Mouse (Mus musculus): ENCODE results near the gene Eef2.

The Eef2 gene

DNA sequence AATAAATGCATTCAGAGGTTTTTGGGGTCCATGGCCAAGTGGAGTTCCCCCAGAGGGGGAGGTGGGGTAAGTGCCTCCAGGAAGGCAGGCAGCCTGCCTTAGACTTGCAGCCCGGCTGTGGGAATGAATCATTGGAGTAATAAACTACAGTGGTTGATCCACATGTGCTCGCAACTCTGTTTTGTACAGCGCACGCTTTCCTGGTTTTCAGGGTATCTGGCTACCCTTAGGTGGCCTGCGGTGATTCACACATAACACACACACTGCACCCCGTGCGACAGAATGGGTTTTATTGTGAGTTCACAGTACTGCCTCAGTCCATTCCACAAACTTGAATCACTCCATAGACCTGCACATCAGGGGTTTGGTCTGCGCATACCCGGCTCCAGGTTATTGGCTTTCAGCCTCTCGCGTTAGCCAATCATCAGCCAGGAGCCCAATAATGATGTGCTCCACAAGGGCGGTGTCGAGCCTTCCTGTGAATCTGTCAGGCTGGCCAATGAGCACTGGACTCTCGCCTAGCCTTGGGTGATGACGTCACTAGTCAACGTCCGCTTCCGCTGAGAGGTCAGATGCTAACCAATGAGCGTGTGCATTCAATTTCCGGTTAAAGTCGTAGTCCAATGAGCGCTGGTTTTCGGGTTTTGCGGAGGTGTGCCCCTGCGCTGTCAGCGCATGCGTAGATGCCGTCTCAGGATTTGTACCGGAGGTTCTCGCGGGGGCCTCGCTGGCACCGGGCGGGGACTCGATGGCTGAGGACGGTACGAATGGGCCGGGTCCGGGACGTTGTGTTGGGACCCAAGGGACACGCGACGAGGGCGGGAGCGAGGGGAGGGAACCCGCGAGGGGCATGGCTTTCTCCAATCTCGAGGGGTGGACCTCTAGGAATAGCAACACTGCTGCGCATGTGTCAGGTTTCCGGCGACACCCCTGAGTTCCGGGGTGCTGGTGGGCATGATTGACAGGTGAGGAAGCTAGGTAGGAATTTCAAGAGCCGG lies 6.2 kb downstream of the Eef2 start, which contains the start of gene Dapk3:
Dapk3 (plus strand) TSS at position 670 of the 998 bp plus-strand sequence.
- no peaks in the 10 kb centered on the region for H3K27me3 ChIP-seq (ENCODE audit: control insufficient read depth, insufficient read depth, low read length, poor library complexity, severe bottlenecking)
- DNase-seq (ENCODE audit: low read depth, low spot score) = peak; percentile 99

DNA sequence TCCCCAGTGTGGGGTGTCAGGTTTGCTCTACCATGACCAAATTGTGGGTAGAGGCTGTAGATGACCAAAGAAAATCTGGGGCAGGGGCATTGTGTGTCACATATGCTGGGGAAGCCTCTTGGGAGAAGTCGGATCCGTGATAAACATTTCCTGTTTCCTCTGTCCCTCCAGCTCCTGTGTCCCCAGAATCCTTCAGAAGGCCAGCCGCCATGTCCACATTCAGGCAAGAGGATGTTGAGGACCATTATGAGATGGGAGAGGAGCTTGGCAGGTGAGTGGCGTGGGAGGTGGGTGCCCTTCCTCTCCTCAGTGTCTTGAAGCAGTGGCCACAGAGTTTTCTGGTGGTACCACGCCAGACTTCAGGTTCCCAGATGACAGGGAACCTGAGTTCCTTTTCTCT lies 7.4 kb downstream of the Eef2 start, which contains the start of gene 4930442H23Rik:
4930442H23Rik (minus strand) TSS at position 45 of the 400 bp plus-strand sequence.
- H3K36me3 ChIP-seq (ENCODE audit: control insufficient read depth, insufficient read depth, low read length, poor library complexity, severe bottlenecking) = peaks cover 27% of the 10 kb centered on the region
- DNase-seq (ENCODE audit: low read depth, low spot score) = peak; percentile 4
- H3K27me3 ChIP-seq (ENCODE audit: control insufficient read depth, insufficient read depth, low read length, poor library complexity, severe bottlenecking) = no peaks in the 10 kb centered on the region

More for the DNA sequence above, 6.2 kb downstream of the Eef2 start, which contains the start of gene Dapk3:
- H3K36me3 ChIP-seq (ENCODE audit: control insufficient read depth, insufficient read depth, low read length, poor library complexity, severe bottlenecking) = peaks cover 36% of the 10 kb centered on the region

DNA sequence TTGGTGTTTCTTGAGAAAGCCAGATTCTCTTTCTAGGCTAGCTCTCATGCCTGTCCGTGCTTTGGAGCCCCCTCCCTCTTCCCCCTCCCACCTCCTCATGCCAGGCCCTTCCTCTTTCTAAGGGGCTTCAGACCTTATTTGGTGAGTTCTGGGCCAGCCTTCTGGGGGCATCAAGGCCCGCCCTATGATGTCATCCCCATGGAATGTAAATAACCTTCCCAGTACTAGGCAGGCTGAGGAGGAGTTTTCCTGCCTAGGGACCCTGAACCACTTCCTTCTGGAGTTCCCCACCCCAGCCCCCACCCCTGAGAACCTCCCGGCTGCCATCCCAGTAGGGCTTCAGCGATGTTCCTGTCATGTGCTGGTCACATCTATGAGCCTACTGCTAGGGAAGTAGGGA lies 8.3 kb downstream of the Eef2 start:
- DNase-seq (ENCODE audit: low read depth, low spot score) = peak; percentile 7
- Histone ChIP-seq H3K36me3 (ENCODE audit: control insufficient read depth, insufficient read depth, low read length, poor library complexity, severe bottlenecking) (peaks cover 18% of the 10 kb centered on the region), H3K27me3 (ENCODE audit: control insufficient read depth, insufficient read depth, low read length, poor library complexity, severe bottlenecking) (no peaks in the 10 kb centered on the region)

DNA sequence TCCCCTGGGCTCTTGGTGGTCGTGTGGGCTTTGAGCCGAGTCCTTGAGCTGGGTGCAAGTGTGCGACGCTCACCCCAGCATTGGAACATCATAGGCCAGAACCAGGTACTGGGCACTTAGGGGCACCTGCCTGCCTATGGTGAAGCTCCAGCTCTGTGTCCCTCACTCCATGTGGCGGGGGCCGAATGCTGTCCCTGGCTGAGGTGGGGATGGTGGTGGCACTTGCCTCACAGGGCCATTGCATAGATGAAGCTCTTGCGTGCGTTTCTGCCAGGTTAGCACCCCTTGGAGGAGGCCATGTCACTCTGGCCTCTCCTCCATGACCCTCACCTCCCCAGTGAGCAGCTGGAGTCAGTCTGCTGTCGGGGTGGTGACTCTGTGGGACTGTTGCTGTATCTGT lies 10.7 kb downstream of the Eef2 start:
- Histone ChIP-seq H3K27me3 (ENCODE audit: control insufficient read depth, insufficient read depth, low read length, poor library complexity, severe bottlenecking) (no peaks in the 10 kb centered on the region), H3K36me3 (ENCODE audit: control insufficient read depth, insufficient read depth, low read length, poor library complexity, severe bottlenecking) (peaks cover 4% of the 10 kb centered on the region)
- DNase-seq (ENCODE audit: low read depth, low spot score) = no peak

DNA sequence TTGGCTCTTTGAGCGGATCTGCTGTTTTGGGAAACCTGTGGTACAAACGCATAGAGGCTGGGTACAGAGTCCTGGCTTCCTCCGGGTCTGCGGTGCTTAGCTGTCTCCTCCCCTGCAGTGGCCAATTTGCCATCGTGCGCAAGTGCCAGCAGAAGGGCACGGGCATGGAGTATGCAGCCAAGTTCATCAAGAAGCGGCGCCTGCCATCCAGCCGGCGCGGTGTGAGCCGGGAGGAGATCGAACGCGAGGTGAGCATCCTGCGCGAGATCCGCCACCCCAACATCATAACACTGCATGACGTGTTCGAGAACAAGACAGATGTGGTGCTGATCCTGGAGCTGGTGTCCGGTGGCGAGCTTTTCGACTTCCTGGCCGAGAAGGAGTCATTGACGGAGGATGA lies 13.4 kb downstream of the Eef2 start:
- Histone ChIP-seq H3K27me3 (ENCODE audit: control insufficient read depth, insufficient read depth, low read length, poor library complexity, severe bottlenecking) (no peaks in the 10 kb centered on the region), H3K36me3 (ENCODE audit: control insufficient read depth, insufficient read depth, low read length, poor library complexity, severe bottlenecking) (peaks cover 2% of the 10 kb centered on the region)
- no peak for DNase-seq (ENCODE audit: low read depth, low spot score)

DNA sequence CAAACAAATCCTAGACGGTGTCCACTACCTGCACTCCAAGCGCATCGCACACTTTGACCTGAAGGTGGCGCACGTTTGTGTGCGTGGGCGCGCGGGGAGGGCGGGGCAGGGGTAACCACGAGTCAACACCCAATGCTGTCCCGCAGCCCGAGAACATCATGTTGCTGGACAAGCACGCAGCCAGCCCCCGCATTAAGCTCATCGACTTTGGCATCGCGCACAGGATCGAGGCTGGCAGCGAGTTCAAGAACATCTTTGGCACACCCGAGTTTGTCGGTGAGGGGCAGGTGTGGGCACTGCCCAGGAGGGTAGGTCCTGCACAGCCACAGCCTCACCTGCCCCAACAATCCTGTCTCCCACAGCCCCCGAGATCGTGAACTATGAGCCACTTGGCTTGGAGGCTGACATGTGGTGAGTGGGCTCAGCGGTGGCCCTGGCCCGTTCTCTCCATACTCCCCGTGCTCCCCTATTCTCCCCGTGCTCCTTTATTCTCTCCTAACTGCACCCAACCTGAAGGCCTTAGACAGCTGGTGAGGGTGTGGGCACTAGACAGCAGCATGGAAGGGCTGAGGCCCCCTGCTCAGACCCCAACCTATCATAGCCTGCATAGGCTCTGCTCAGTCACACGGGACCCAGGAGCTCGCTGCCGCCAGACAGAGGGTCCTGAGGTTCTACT lies 13.9 kb downstream of the Eef2 start:
- peak; percentile 49 for DNase-seq (ENCODE audit: low read depth, low spot score)
- peaks cover 2% of the 10 kb centered on the region for H3K36me3 ChIP-seq (ENCODE audit: control insufficient read depth, insufficient read depth, low read length, poor library complexity, severe bottlenecking)
- no peaks in the 10 kb centered on the region for H3K27me3 ChIP-seq (ENCODE audit: control insufficient read depth, insufficient read depth, low read length, poor library complexity, severe bottlenecking)

DNA sequence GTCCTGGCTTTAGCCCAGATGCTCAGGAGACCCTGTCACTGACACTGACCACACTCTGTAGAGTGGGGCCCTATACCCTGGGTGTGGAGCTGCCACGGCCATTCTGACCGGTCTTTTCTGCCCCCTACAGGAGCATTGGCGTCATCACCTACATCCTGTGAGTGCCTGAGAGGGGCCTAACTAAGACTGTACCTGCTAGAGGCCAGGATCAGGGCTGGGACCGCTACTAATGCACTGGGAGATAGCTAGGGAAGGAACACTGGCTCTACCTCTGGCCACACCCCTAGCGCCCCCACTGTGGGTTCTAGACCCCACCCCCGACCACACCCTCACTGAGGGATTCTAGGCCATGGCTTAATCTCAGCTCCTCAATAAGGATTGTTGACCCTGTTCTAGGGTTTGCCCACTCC lies 14.5 kb downstream of the Eef2 start:
- DNase-seq (ENCODE audit: low read depth, low spot score) = peak; percentile 39
- Histone ChIP-seq H3K36me3 (ENCODE audit: control insufficient read depth, insufficient read depth, low read length, poor library complexity, severe bottlenecking) (peaks cover 2% of the 10 kb centered on the region), H3K27me3 (ENCODE audit: control insufficient read depth, insufficient read depth, low read length, poor library complexity, severe bottlenecking) (no peaks in the 10 kb centered on the region)

DNA sequence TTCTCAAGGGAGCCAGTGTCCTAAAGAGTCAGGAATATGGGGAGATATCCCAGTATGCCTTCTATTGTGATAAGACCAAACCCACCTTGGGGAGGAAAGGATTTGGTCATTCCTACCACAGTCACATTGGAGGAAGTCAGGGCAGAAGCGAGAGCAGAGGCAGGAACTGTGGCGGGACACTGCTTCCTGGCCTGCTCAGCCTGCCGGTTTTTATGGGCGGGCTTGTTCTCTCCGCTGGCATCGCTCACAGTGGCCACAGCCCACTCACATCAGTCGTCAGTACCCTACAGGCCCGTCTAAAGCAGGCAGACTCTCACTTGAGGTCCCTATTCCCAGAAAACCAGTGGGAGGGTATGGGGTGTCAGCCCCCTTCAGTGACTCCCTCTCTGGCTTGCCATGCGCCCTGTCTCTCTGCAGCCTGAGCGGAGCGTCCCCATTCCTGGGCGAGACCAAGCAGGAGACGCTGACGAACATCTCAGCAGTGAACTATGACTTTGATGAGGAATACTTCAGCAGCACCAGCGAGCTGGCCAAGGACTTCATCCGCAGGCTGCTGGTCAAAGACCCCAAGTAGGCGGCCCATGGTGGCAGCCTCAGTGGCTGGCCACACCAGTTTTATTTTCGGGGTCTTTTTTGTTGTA lies 15.0 kb downstream of the Eef2 start:
- Histone ChIP-seq H3K27me3 (ENCODE audit: control insufficient read depth, insufficient read depth, low read length, poor library complexity, severe bottlenecking) (no peaks in the 10 kb centered on the region), H3K36me3 (ENCODE audit: control insufficient read depth, insufficient read depth, low read length, poor library complexity, severe bottlenecking) (peaks cover 2% of the 10 kb centered on the region)
- peak; percentile 23 for DNase-seq (ENCODE audit: low read depth, low spot score)

DNA sequence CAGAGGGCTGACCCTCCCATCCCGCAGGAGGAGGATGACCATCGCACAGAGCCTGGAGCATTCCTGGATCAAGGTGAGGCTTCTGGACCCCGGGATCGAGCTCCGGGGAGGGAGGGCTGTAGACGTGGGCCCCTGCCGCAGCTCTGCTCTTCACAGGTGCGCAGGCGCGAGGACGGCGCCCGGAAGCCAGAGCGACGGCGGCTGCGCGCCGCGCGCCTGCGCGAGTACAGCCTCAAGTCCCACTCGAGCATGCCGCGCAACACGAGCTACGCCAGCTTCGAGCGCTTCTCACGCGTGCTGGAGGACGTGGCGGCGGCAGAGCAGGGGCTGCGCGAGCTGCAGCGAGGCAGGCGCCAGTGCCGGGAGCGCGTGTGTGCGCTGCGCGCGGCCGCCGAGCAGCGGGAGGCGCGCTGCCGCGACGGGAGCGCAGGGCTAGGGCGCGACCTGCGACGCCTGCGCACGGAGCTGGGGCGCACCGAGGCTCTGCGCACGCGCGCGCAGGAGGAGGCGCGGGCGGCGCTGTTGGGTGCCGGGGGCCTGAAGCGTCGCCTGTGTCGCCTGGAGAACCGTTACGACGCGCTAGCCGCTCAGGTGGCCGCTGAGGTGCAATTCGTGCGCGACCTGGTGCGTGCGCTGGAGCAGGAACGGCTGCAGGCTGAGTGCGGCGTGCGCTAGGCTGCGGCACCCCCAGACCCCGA lies 16.0 kb downstream of the Eef2 start:
- Histone ChIP-seq H3K36me3 (ENCODE audit: control insufficient read depth, insufficient read depth, low read length, poor library complexity, severe bottlenecking) (peaks cover 2% of the 10 kb centered on the region), H3K27me3 (ENCODE audit: control insufficient read depth, insufficient read depth, low read length, poor library complexity, severe bottlenecking) (no peaks in the 10 kb centered on the region)
- DNase-seq (ENCODE audit: low read depth, low spot score) = peak; percentile 94

DNA sequence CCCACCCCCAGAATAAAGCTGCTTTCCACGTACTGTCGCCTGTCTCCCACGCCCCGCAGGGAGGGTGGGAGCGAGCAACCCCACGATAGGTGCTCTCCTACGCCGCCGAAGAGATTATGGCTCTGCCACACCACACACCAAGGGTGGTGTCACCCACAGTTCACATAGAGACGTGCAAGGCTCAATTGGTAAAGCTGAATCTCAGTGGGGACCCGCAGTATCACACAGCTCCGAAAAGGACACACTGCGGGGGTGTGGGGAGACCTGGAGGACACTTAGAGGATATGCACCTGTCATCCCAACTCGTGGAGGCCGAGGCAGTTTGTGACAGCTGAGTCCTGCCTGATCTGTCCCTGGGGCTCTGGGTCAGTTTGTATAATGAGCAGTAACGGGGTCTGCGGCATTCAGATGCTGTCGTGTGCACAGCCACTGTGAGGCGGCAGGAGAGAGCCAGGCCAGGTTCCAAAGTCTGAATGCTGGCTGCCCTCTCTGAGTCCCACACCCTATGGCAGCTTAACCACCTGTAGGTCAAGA lies 16.6 kb downstream of the Eef2 start:
- Histone ChIP-seq H3K36me3 (ENCODE audit: control insufficient read depth, insufficient read depth, low read length, poor library complexity, severe bottlenecking) (peaks cover 2% of the 10 kb centered on the region), H3K27me3 (ENCODE audit: control insufficient read depth, insufficient read depth, low read length, poor library complexity, severe bottlenecking) (no peaks in the 10 kb centered on the region)
- DNase-seq (ENCODE audit: low read depth, low spot score) = no peak

DNA sequence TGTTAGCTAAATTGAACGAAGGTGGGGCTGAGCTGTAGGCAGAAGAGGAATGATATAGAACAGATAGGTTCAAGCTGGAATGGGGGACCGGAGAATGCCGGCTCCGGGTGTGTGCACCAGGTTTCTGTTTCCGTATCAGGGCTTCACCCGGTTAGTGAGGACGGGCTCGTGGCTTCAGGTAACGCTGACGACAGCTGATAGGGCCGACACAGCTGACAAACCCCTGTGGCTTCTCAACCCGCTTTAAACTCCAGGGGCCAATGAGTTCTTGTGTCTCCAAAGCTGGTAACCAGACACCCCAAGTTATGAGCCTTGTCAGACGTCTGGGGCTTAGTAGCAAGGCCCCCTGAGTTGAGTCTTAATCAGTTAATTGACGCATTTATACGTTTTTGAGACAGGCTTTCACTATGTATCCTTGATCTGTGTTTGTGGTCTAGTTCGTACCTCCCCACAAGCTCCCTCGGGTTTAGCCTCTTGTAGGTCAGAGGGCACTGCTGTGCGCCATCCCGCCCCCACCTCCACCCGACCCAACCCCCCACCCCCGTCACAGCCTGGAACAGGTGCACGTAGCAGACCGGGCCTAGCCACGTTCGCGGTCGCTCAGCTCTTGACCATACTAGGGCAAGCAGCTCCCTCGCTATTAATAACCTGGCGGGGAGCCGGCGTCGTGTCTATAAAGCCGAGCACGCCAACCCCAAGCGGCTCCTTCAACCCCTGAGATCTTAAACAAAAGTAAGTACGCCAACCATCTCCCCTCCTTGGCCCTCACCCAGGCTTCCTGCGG lies 17.8 kb downstream of the Eef2 start:
- no peaks in the 10 kb centered on the region; the same call in none of the 2 replicates for H3K36me3 ChIP-seq (ENCODE audit: control insufficient read depth, insufficient read depth, low read length, poor library complexity, severe bottlenecking)
- DNase-seq (ENCODE audit: low read depth, low spot score) = peak; percentile 78
- no peaks in the 10 kb centered on the region for H3K27me3 ChIP-seq (ENCODE audit: control insufficient read depth, insufficient read depth, low read length, poor library complexity, severe bottlenecking)

DNA sequence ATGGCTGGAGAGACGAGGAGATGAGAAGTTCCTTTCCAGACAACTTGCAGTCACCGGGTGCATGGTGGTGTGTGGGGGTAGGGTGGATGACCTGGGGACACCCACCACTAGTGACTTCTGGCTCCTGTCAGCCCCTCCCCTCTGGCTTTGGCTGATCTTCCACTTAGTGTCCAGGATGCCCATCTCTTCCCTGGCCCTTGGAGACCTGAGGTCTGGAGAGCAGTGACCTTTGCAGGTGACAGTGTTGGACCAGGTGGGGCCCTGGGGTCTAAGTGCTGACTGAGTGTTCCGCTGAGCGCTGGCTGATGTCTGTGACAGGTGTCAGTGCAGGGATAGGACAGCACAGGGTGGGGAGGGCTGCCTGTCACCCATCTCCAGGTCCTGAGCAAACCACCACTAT lies 18.9 kb downstream of the Eef2 start:
- no peaks in the 10 kb centered on the region; the same call in none of the 2 replicates for H3K36me3 ChIP-seq (ENCODE audit: control insufficient read depth, insufficient read depth, low read length, poor library complexity, severe bottlenecking)
- no peak for DNase-seq (ENCODE audit: low read depth, low spot score)

DNA sequence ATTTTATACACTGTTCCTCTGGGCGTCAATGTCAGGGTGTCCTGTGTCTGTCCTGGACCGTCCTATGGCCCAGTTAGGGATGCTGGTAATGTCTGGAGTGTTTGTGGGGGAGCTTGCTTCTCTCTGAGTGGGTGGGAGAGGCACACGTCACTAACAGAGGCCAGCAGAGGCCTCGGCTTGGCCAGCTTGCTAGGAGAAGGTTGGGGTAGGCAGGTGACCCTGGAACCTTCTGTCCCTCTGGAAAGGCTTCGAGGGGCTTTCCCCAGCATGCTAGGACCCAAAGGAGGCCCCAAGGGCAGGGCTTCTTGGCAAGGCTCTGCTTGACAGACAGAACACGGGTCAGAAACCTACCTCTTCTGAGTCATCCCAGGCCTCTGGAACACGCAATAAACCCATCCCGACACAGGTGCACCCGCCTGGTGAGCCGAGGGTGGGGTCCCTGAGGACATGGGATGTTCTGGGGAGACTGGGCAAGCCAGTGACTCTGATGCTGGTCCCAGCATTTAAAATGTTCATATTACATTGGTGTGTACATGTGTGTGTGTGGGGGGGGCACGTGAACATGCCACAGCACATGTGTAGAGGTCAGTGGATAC lies 20.1 kb downstream of the Eef2 start:
- Histone ChIP-seq H3K36me3 (ENCODE audit: control insufficient read depth, insufficient read depth, low read length, poor library complexity, severe bottlenecking) (no peaks in the 10 kb centered on the region), H3K27me3 (ENCODE audit: control insufficient read depth, insufficient read depth, low read length, poor library complexity, severe bottlenecking) (no peaks in the 10 kb centered on the region)
- DNase-seq (ENCODE audit: low read depth, low spot score) = no peak

More for the DNA sequence above, 18.9 kb downstream of the Eef2 start:
- no peaks in the 10 kb centered on the region for H3K27me3 ChIP-seq (ENCODE audit: control insufficient read depth, insufficient read depth, low read length, poor library complexity, severe bottlenecking)

Measured in splenic B cell, adult 2 months (primary cell).